Mouse (Mus musculus): ENCODE measurements around the gene Tatdn3.

Tatdn3 gene

GRCm38 (mm10) chr1:191075199-191075883, 12.6 kb upstream of the Tatdn3 start:
- DNase-seq (ENCODE audit: low read depth, low spot score) = no peak

DNA sequence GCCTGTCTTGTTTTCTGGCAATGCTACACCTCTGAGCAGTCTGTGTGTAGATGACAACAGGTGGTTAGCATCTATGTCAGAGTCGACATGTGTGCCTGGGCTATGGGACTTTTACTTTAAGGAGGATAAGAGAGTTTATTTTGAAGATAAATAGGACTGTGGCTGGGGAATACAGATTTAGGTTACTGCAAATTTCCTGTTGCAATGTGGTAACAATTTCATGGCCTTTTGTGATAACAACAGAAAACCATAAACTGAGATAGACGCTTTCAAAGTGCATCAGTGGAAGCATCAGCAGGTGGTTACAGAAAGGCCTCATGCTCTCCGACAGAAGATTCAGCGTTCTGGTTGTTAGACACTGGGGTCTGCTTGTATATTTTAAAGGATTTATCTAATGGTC, 10.8 kb upstream of the Tatdn3 start:
- no peak for DNase-seq (ENCODE audit: low read depth, low spot score)

- peak; percentile 44 for DNase-seq (ENCODE audit: low read depth, low spot score)
These were observed 10.3 kb upstream of the Tatdn3 start for GRCm38 (mm10) chr1:191073001-191073400.

- no peak for DNase-seq (ENCODE audit: low read depth, low spot score)
These were observed 9.7 kb upstream of the Tatdn3 start for GRCm38 (mm10) chr1:191072329-191072913.

DNA sequence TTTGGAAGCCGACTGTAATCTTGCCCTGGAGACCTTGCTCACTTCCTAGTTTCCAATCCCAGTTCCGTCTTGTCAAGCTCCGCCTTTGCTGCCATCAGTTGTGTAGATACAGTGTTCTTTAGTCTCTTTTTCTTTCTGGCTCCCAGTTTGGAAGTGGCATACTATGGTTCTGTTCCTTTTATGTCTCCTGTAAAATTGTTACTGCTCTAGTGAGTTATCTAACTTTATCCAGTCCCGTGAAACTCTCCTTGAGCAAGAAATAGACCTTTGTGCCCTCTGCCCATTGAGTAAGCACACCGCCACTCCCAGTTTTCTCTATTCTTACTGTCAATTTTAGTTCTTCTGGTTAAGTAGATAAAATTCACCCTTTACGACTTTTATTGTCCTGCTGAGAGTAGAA, 8.9 kb upstream of the Tatdn3 start:
- DNase-seq (ENCODE audit: low read depth, low spot score) = no peak

DNA sequence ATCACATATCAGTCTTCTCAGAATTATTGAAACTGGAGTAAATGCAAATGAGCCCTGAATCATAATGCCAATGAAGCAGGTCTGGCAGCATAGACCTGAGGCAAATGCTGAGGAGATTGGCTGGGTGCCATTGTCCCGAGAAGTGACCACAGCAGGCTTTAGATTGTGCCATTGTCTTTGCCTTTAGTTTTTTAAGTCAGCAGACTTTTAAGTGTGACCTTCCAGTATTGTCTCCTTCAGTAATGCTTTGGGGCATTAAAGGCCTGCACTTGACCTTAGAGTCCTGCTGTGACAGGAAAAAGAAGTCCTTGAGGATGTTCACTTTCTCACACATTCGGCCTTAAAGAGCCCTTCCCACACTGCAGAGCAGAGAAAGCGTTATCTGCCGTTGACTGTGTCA, 7.5 kb upstream of the Tatdn3 start:
- no peak for DNase-seq (ENCODE audit: low read depth, low spot score)

GRCm38 (mm10) chr1:191068377-191068776, 5.6 kb upstream of the Tatdn3 start:
- no peak for DNase-seq (ENCODE audit: low read depth, low spot score)

- DNase-seq (ENCODE audit: low read depth, low spot score) = no peak
These were observed 2.5 kb upstream of the Tatdn3 start for GRCm38 (mm10) chr1:191065188-191065587.

GRCm38 (mm10) chr1:191064535-191064934, 1.8 kb upstream of the Tatdn3 start:
- no peak for DNase-seq (ENCODE audit: low read depth, low spot score)

DNA sequence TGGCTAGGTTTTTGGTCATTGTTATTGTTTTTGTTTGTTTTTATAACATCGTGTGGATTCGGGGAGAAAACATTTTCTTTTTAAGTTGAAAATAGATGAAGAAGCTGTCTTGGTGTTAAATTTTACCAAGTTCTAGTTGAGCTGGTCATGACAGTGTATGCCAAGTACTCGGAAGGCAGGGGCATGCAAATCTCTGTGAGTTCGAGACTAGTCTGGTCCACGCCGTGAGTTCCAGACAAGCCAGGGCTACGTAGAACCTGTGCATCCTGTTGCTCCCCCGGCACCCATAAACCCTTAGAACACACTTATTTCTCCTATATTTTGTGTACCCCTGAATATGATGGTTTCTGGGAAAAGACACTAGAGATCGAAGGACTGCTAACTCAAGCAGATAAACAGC, 968 bp upstream of the Tatdn3 start:
- no peak for DNase-seq (ENCODE audit: low read depth, low spot score)

GRCm38 (mm10) chr1:191062241-191062780, 421 bp downstream of the Tatdn3 start:
- no peak for DNase-seq (ENCODE audit: low read depth, low spot score)

DNA sequence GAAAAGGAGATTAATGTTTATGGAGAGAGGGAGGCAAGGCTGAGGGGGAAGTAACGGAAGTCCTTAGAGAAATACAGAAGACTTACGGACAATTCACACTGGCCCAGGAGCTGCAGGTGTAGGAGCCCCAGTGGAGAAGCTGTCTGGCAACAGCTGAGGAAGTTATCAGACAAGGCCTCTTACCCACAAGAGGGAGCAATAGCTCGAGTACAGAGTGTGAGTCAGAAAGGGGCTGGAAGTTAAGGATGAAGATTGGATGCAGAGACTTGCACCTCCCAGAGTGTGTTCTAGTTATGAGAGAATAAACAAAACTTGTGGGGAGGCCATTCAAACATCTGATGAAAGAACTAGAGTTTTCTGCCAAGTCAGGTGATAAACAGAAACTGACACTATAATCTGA, 5.3 kb downstream of the Tatdn3 start:
- DNase-seq (ENCODE audit: low read depth, low spot score) = no peak

DNA sequence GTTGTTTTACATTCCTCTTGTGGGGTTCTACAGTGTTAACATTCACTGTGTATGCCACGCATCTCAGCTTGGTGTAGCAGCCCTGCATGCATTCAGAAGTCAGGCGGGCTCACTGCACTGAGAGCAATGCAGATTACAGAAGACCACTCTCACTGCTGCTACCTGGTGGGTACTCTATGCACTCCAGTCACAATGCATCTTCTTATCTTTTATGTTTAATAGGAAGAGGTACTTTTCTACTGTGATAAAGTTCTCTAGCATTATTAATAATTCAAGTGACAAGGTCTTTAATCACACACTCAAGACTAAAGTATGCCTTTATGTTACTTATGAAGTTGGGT, 7.2 kb downstream of the Tatdn3 start:
- DNase-seq (ENCODE audit: low read depth, low spot score) = no peak

DNA sequence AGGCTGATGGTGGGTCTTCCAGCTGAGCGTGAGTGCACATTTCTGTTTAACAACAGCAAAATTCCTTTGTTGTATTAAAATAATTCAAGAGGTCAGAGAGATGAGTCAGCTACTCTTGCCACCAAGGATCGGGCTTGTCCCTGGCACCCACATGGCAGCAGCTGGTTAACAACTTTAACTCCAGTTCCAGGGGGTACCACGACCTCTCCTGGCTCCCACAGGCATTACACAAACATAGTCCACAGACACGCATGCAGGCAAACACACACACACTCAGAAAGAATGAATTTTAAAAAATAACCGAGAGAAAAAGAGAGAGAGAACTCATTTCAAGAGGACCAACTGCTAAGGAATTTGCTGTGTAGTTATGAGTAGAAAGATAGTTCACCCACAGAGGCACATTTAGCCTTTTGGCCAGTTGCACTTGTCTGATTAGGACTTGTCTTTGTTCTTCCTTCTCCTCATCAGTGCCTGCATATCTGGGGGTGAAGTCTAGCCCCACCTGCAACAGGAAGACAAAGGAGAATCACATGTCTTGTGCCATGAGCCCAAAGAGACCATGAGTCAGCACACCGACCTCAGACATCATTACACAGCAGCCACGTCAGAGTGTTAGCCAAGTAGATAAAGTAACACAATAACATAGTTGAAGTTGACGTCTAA, 7.7 kb downstream of the Tatdn3 start:
- DNase-seq (ENCODE audit: low read depth, low spot score) = no peak

- DNase-seq (ENCODE audit: low read depth, low spot score) = no peak
These were observed 9.2 kb downstream of the Tatdn3 start for GRCm38 (mm10) chr1:191053555-191053954.

DNA sequence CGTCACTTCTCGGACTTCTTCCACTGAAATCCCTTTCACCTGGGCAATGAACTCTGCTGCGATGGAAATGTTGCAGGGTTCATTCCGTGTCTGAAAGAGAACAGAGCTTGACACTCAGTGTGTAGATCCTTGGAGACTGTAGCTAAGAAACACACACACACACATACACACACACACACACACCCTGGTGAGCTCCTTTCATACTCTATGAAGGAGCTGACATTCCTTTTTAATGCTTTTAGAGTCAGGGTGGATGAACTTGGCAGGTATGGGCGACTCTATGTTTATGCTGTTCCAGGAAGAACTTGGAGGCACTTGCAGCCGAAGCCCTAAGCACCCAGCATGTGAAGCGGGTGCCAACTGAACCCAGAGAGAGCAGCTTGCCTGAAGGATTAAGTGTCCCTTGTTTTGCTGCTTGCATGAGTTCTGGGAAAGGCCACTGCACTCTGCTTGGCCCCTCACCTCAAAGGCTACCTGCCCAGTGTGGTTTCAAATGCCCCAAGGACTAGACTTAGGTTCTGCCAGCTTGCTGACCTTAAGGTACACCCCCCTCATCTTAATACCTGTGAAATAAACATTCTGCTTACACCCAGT, 16.4 kb downstream of the Tatdn3 start:
- DNase-seq (ENCODE audit: low read depth, low spot score) = no peak

GRCm38 (mm10) chr1:191045264-191045663, 17.5 kb downstream of the Tatdn3 start:
- no peak for DNase-seq (ENCODE audit: low read depth, low spot score)

GRCm38 (mm10) chr1:191042688-191043087, 20.0 kb downstream of the Tatdn3 start:
- DNase-seq (ENCODE audit: low read depth, low spot score) = no peak

DNA sequence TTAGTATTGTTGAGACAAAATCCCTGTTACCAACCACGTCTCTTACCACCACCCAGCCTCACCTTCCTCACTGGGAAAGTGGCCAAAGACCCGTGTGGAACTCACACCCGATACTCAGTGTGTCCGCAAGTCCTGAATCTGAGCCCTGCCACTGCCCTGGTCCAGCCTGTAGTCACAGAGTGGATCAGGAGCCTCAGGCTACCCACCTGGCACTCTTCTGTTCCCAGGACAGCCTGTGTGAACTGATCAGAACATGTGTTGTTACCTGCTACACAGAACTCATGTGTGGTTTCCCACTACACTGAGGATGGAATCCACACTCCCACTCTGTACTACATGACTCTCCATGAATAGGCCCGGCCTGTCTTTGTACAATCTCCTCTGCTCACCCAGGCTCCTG, 20.6 kb downstream of the Tatdn3 start:
- no peak for DNase-seq (ENCODE audit: low read depth, low spot score)

DNA sequence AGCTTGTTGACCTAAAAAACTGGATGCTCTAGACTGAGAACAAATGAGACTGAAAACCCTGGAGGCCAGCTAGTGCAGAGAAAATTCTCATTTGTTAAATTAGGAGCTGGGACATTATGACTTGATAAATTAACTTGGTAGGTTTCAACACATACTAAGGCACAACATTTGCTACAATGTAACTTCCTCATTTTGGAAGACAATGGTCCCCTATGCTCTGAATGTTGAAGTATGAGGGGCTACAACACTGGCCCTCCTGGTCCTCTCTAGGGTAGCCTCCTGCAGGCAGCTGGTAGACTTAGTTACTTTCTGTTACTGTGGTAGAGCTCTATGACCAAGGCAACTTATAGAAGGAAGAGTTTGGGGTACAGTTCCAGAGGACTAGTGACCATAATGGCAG, 21.4 kb downstream of the Tatdn3 start:
- no peak for DNase-seq (ENCODE audit: low read depth, low spot score)

GRCm38 (mm10) chr1:191037999-191038398, 24.7 kb downstream of the Tatdn3 start:
- no peak for DNase-seq (ENCODE audit: low read depth, low spot score)

- no peak for DNase-seq (ENCODE audit: low read depth, low spot score)
These were observed 26.0 kb downstream of the Tatdn3 start, which contains the start of gene Spata45 for GRCm38 (mm10) chr1:191036554-191037334. TSS of gene Spata45 (plus strand) at chr1:191036639.

Data from telencephalon, adult 2 months (tissue).